Mouse (Mus musculus): ENCODE measurements at regions not wholly inside any gene's neighbourhood (a gene's known extent, or its start where the extent isn't known, plus 50 kb on each side); places are given as distances from the start of the nearest gene placed in this dataset.

- ATAC-seq (no peak), DNase-seq (ENCODE audit: low spot score) (no peak)
- Histone ChIP-seq H3K4me2 (replicated peaks; ENCODE audit: low read depth, low read length) (no peak overlapping the region), H3K9ac (replicated peaks; ENCODE audit: low read depth) (no peak overlapping the region), H3K4me1 (ENCODE audit: insufficient read depth, low read depth, low read length) (no peaks in the 10 kb centered on the region), H3K9me3 (ENCODE audit: low read length) (no peaks in the 10 kb centered on the region), H3K36me3 (ENCODE audit: insufficient read depth, low read length) (no peaks in the 10 kb centered on the region), H3K4me3 (ENCODE audit: low read depth, low read length) (no peak overlapping the region), H3K27ac (ENCODE audit: low read length) (no peak overlapping the region), H3K27me3 (replicated peaks; ENCODE audit: insufficient read depth, low read length) (no peaks in the 10 kb centered on the region)
- TF ChIP-seq CTCF (IDR thresholded peaks at IDR 0.05) (no peak), EP300 (IDR thresholded peaks at IDR 0.05) (no peak)
- WGBS: 29% methylated on average over 2 of the region's 2 CpGs
Observed at GRCm38 (mm10) chr4:105895116-105895515, 105.4 kb downstream of the Gm12728 start.

GRCm38 (mm10) chr4:105898054-105898847 is 108.6 kb downstream of the Gm12728 start:
- no peak for DNase-seq (ENCODE audit: low spot score)
- TF ChIP-seq EP300 (IDR thresholded peaks at IDR 0.05): no peak
- TF ChIP-seq CTCF (IDR thresholded peaks at IDR 0.05): no peak
- Histone ChIP-seq H3K27me3 (replicated peaks; ENCODE audit: insufficient read depth, low read length) (no peaks in the 10 kb centered on the region), H3K36me3 (ENCODE audit: insufficient read depth, low read length) (no peaks in the 10 kb centered on the region), H3K4me2 (replicated peaks; ENCODE audit: low read depth, low read length) (no peak overlapping the region), H3K4me3 (ENCODE audit: low read depth, low read length) (no peak overlapping the region), H3K9ac (replicated peaks; ENCODE audit: low read depth) (no peak overlapping the region), H3K27ac (ENCODE audit: low read length) (no peak overlapping the region), H3K4me1 (ENCODE audit: insufficient read depth, low read depth, low read length) (no peaks in the 10 kb centered on the region), H3K9me3 (ENCODE audit: low read length) (no peaks in the 10 kb centered on the region)
- no peak for ATAC-seq
- 92% methylated on average over 5 of the region's 5 CpGs for WGBS

GRCm38 (mm10) chr4:105904896-105905295 is 115.2 kb downstream of the Gm12728 start:
- no peak overlapping the region for H3K4me2 ChIP-seq (replicated peaks; ENCODE audit: low read depth, low read length)
- H3K4me3 ChIP-seq (ENCODE audit: low read depth, low read length): no peak overlapping the region
- H3K27me3 ChIP-seq (replicated peaks; ENCODE audit: insufficient read depth, low read length): no peaks in the 10 kb centered on the region
- DNase-seq (ENCODE audit: low spot score) (no peak), ATAC-seq (no peak)
- WGBS: 66% methylated on average over 8 of the region's 8 CpGs
- H3K9ac ChIP-seq (replicated peaks; ENCODE audit: low read depth): no peak overlapping the region
- H3K27ac ChIP-seq (ENCODE audit: low read length): no peak overlapping the region
- H3K9me3 ChIP-seq (ENCODE audit: low read length): no peaks in the 10 kb centered on the region
- H3K36me3 ChIP-seq (ENCODE audit: insufficient read depth, low read length): no peaks in the 10 kb centered on the region
- no peak for TF ChIP-seq EP300 (IDR thresholded peaks at IDR 0.05)
- TF ChIP-seq CTCF (IDR thresholded peaks at IDR 0.05): no peak
- H3K4me1 ChIP-seq (ENCODE audit: insufficient read depth, low read depth, low read length): no peaks in the 10 kb centered on the region

DNA sequence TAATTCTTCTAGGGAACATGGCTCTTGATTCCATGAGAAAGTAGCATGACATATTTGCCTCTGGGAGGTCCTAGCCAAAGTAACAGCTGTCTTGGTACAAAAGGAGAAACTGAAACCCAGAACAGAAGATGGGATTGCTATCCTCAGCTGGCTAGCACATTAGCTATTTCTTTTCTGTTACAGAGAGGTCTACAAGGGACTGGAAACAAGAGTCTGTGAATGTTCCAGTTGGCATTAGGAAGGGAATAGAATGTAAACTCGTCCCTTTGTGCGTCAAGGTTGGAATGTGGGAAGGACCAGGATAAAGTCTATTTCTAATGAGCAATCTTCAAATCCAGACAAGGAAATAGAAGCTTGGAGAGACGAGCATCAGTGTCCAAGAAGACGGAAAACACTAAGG is 116.7 kb downstream of the Gm12728 start:
- Histone ChIP-seq H3K27ac (ENCODE audit: low read length) (no peak overlapping the region), H3K27me3 (replicated peaks; ENCODE audit: insufficient read depth, low read length) (no peaks in the 10 kb centered on the region), H3K4me1 (ENCODE audit: insufficient read depth, low read depth, low read length) (no peaks in the 10 kb centered on the region), H3K9me3 (ENCODE audit: low read length) (no peaks in the 10 kb centered on the region), H3K9ac (replicated peaks; ENCODE audit: low read depth) (no peak overlapping the region), H3K4me3 (ENCODE audit: low read depth, low read length) (no peak overlapping the region), H3K4me2 (replicated peaks; ENCODE audit: low read depth, low read length) (no peak overlapping the region), H3K36me3 (ENCODE audit: insufficient read depth, low read length) (no peaks in the 10 kb centered on the region)
- TF ChIP-seq CTCF (IDR thresholded peaks at IDR 0.05) (no peak), EP300 (IDR thresholded peaks at IDR 0.05) (no peak)
- DNase-seq (ENCODE audit: low spot score) (no peak), ATAC-seq (no peak)
- 64% methylated on average over 4 of the region's 4 CpGs for WGBS

DNA sequence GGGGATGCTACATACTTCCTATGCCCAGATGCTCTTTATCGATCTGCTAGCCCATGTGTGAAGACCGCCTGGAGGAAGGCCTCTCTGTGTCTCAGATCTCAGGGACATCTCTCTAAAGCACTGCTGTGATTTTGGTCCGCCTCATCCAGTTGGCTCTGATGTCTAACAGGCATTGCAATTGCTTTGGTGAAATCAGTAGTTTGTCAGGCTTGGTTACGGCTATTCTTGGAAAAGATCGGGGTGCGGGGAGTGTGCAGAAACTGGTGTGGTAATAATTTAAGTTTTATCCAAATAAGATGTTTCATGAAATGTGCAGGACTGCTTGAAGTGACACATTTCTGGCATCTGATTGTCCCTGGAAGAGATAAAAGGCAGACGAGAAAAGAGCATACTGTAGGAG is 117.9 kb downstream of the Gm12728 start:
- Histone ChIP-seq H3K27ac (ENCODE audit: low read length) (no peak overlapping the region), H3K4me2 (replicated peaks; ENCODE audit: low read depth, low read length) (no peak overlapping the region), H3K9ac (replicated peaks; ENCODE audit: low read depth) (no peak overlapping the region), H3K9me3 (ENCODE audit: low read length) (no peaks in the 10 kb centered on the region), H3K4me3 (ENCODE audit: low read depth, low read length) (no peak overlapping the region), H3K36me3 (ENCODE audit: insufficient read depth, low read length) (no peaks in the 10 kb centered on the region), H3K27me3 (replicated peaks; ENCODE audit: insufficient read depth, low read length) (no peaks in the 10 kb centered on the region), H3K4me1 (ENCODE audit: insufficient read depth, low read depth, low read length) (no peaks in the 10 kb centered on the region)
- WGBS: 70% methylated on average over 7 of the region's 7 CpGs
- peak; percentile 24 for DNase-seq (ENCODE audit: low spot score)
- TF ChIP-seq EP300 (IDR thresholded peaks at IDR 0.05) (no peak), CTCF (IDR thresholded peaks at IDR 0.05) (no peak)
- ATAC-seq: no peak

DNA sequence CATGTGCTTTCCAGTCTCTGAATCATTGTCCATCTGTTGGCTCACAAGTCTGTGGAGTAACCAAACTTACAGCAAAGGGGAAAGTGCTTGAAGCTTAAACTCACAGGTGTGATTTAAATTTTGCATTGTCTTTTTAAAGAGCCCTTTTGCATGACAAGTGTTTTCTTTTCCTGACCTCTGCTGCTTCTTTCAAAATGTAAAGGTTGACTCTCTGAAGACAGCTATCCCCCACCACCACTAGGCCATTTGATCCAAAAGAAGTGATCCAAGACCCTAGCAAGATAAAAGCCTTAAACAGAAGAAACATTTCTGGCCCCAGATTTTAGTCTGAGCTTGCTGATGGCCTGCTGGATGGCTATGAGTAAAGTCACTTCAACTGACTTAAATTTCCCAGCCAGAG is 118.6 kb downstream of the Gm12728 start:
- ATAC-seq (no peak), DNase-seq (ENCODE audit: low spot score) (no peak)
- H3K9ac ChIP-seq (replicated peaks; ENCODE audit: low read depth): no peak overlapping the region
- TF ChIP-seq CTCF (IDR thresholded peaks at IDR 0.05) (no peak), EP300 (IDR thresholded peaks at IDR 0.05) (no peak)
- H3K27ac ChIP-seq (ENCODE audit: low read length): 0 out of 2 replicates have a peak overlapping the region, but pooled peaks have one; percentile 20
- no peaks in the 10 kb centered on the region for H3K27me3 ChIP-seq (replicated peaks; ENCODE audit: insufficient read depth, low read length)
- H3K4me1 ChIP-seq (ENCODE audit: insufficient read depth, low read depth, low read length): no peaks in the 10 kb centered on the region
- no peaks in the 10 kb centered on the region for H3K9me3 ChIP-seq (ENCODE audit: low read length)
- H3K4me2 ChIP-seq (replicated peaks; ENCODE audit: low read depth, low read length): no peak overlapping the region
- H3K36me3 ChIP-seq (ENCODE audit: insufficient read depth, low read length): no peaks in the 10 kb centered on the region
- H3K4me3 ChIP-seq (ENCODE audit: low read depth, low read length): no peak overlapping the region
